Comparison of ENCODE assay signal across 17 mouse cellular contexts in genomic region chr16:23185824-23186223, GRCm38 (mm10). TPM values are rescaled to one million over a fixed set of nuclear protein-coding genes. Genes with fewer than 3 reads are reported as not detected.
"Had no signal": no experiment of that assay in that cellular context is flagged by ENCODE, and none has a peak within 500 bp of the region (broad histone marks: within the 10 kb centered on the region; RNA-seq: fewer than 3 reads in every experiment).

No protein-coding gene starts in this region.

- DNase-seq: kidney, adult 11 months; kidney, adult 9 months; kidney, postnatal 36 days; layer of hippocampus, adult 9-11 months; layer of hippocampus, postnatal 36 days; liver; liver, embryonic 13.5 days; liver, postnatal 0 days; lung, postnatal 14 days; midbrain, embryonic 14.5 days; retina, postnatal 1 day; right cerebral cortex, postnatal 4 days; spleen, adult 18-20 months; thymus, postnatal 4 days had no signal

- ATAC-seq: liver, postnatal 0 days had no signal

RNA-seq across cellular contexts. Expression of gene Adipoq, which starts 39.5 kb away (rescaled TPM):
- total RNA-seq: layer of hippocampus, adult 18-20 months; layer of hippocampus, postnatal 36 days; left cerebral cortex, adult 8-10 months; left cerebral cortex, postnatal 36 days had no signal
